Mouse (Mus musculus) urinary bladder, postnatal 25 days (tissue): ENCODE measurements around the gene Veph1.
A peak's percentile ranks its signal among the peaks of the same experiment; 100 is the strongest.

Source experiments
- DNase-seq: peaks from one replicate; pipeline ENCODE4 v3.0.0; 2022; ENCODE audit warnings: low spot score

Veph1 gene

DNA sequence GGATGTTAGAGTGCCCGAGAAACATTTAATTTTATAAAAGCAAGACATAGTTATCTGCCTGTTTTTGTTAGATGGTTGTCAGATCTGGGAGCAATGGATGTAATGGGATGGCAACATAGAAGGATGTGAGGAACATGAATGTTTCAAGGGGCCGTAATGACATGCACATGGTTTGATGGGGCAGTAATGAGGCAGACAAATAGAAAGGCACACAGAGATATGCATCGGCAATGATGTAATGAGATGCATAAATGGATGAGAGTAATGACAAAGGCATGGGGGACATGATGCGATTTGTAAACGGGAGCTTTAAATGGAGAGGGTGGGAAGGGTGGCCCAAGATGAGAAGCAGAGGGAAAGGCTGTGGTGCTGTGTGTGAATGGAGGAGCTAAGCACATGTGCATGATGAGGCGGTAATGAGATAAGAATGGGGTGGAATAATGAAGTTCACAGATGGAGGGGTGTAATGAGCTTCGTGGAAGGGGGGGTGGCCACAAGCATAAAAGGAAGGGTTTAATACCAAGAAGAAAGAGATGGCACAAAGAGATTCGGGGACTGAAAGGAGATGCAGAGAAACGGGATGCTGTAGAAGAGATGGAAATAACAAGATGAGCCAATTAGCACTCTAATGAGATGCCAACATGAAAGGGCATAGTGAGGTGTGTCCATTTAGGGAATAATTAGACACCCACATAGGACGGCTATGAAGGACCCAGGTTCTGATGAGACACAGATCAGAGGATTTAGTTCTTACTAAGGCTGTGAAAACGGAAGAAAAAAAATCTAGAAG lies 194.6 kb downstream of the Veph1 start:
- DNase-seq, result no peak

DNA sequence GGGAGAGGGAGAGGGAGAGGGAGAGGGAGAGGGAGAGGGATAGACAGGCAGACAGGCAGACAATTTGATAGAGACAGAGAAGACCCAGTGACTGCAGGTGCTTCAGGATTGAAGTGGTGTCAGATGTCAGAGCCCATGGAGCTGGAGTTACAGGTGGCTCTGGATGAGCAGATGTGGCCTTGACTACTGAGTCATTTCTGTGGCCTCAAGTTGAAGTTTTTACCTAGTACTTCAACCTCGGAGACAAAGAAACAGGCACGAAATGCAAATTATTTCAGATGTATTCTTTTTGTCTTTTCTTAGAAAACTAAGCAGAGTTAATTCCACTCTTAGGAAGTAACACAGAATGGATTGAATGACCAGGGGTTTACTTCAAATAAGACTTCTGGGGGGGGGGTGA lies 195.6 kb downstream of the Veph1 start:
- DNase-seq, result no peak

DNA sequence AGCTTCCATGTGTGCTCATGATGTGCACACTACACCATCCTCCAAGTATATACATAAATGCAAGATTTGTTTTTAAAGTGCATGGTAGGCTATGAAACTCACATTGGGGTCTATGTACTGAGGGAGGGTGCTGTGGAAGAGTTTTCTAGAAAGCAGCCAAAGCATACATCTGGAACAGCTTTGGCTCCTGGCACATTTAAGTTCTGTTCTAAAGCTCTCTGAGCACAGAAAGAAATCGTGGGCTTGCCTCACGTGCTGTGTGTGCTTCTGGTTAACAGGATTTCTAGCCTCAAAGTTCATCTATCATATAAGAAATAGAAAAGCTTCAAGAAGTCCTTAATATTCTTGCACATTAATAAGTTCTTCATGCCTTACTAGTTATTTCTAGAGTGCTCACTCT lies 204.9 kb downstream of the Veph1 start:
- no peak for DNase-seq

DNA sequence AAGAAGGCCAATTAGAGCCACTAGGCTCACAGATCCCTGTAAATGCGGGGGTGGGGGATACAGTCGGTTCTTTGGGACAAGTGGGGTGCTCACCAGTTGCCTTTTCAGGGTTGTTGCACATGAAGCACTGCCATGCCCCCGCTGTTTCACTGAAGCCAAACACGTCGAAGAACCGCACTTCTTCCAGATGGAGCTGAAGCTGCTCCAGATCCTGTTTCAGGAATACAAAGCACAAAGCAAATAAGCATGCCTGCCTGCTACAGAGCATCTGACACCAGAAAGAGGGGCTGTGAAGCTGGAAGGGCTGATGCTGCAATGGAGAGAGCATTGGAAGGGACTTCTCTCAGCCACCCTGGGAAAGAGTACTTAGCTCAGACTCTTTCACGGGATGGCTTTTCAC lies 209.0 kb downstream of the Veph1 start:
- no peak for DNase-seq

DNA sequence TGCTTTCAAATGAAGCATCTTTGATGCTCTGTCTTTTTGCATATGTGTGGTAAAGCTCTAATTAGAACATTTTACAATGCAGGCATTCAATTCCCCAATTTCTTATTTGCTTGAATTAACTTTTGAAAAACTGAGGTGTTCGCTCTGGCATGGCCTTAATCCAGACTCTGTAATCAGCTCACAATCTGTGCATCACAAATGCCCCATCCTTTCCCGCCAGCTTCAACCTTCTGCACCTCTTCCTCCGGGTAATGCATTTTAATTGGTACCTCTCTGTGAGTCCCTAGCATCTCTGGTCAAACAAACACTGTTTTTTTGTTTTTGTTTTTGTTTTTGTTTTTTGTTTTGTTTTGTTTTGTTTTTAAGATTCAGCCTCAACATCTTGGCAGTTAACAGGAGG lies 212.8 kb downstream of the Veph1 start:
- DNase-seq, result no peak

DNA sequence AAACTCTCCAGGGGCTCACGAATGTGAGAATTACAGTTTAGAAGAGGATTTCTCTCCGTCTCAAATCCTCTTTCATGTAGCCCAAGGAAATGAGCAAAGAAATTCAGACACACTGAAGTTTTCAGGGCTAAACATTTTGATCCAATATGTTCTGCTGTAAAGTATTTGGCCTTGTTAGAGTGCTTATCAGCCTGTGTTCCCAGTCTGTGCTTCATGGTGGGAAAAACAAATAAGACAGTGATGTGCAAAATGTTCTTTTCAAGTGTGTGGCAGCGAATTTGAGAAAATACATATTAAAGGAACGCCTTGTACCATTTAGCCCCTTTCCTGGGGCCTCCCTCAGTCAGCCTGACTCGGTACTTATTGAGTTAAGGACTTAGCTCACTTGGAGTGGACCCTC lies 213.2 kb downstream of the Veph1 start:
- no peak for DNase-seq

DNA sequence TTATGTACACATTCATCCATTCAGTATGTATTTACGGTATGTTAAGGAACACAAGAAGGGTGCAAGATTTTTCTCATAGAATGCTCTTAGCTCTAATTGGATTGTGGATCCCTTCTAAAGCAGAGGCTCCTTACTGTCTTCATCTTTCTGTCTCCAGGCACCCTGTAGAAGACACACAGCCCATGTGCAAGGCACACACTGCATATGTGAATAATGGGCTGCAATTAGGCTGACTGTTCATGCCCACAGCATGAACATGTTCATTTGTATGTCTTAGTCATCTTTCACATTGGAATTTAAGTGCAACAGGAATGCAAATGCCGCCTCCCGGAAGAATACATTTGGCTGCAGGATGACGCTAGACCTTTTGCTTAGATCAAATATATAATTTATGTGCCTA lies 213.7 kb downstream of the Veph1 start:
- DNase-seq, result no peak

DNA sequence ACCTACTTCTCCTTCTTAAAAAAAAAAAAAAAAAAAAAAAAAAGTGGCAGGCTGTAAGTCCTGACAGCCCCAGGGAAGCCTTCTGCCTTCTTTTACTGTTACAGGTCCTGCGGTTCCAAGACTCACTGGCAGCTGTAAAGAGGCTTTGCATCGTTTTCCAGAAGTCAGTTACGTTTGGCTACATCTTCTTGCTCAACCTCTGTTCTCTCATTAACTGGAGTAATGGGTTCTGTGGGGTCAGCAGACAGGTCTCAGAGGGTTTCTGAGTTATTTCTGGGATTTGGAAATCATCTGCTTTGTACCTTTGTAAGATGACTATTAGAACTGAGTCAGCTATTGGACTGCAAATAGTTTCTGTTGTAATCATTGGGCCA lies 215.3 kb downstream of the Veph1 start:
- DNase-seq, result no peak

DNA sequence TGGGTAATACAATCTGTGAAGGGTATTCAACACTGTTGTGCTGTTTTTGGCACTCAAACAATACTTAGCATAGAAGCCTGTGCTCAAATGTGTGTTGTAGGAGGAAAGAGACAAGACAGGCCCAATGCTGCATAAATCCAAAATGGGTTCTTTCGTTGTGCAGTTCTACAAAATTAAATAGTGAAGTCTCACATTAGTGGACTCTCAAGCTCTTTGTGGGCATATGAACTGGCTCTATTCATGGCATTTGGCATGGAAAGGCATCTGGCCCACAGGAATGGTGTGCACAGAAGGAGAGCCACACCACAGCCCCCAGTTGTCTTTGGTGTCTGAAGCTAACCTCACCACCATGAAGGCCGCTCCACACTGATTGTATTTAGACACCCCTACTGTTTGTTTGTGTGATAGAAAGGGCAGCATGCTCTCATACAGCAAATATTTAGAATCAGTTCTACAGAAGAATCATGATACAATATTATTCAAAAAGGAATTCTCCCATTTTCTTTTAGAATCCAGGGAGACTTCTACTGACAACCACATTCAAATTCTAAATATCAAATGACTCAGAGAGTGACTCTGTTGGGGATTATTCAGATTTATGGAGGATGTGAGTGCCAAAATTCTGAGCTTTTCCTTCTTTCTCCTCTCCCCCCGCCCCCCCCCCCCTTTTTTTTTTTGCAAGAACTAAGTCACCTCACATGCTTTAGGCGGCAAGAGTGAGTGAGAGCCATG lies 215.8 kb downstream of the Veph1 start:
- DNase-seq, result no peak

DNA sequence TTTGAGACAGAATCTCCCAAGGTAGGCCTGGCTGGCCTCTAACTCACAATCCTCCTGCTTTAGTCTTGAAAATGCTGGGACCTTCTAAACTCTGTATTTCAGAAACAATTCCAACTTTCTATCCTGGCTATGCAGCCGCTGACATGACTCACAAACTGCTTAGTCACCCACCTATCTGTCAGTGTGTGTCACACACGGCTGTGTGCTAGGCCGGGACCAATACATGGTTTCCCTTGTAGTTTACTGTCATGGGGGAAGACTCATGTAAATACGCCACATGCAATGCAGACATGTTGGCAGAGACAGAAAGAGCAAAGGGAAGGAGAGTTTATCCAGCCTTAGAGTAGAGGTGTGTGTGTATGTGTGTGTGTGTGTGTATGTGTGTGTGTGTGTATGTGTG lies 216.8 kb downstream of the Veph1 start:
- DNase-seq, result no peak

DNA sequence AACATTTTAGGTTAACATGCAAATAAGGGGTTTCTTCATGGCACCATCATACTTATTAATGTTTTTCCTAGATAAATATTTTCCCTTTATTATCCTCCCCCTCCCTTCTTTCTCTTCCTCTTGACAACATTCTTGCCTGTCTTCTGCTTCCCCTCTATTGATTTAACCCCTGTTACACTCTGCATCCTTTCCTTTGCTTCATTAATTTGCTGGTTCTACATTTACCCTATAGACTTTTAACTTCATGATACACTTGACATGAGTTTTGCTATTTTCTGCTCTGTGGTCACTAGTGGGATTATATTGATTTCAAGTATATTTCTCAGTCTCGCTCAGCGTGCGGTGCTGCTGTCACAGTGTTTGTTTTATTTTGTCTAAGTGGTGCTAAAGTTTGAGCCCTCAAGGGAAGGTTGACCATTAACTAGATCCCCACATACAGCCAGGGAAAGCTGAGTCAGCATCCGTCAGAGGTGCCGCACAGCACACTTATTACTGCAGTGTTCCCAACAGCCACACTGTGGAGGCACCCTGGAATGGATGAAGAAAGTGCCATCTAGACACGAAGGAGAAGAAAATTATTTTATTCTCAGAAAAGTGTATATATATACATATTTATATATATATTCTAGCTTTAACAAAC lies 217.6 kb downstream of the Veph1 start:
- no peak for DNase-seq

DNA sequence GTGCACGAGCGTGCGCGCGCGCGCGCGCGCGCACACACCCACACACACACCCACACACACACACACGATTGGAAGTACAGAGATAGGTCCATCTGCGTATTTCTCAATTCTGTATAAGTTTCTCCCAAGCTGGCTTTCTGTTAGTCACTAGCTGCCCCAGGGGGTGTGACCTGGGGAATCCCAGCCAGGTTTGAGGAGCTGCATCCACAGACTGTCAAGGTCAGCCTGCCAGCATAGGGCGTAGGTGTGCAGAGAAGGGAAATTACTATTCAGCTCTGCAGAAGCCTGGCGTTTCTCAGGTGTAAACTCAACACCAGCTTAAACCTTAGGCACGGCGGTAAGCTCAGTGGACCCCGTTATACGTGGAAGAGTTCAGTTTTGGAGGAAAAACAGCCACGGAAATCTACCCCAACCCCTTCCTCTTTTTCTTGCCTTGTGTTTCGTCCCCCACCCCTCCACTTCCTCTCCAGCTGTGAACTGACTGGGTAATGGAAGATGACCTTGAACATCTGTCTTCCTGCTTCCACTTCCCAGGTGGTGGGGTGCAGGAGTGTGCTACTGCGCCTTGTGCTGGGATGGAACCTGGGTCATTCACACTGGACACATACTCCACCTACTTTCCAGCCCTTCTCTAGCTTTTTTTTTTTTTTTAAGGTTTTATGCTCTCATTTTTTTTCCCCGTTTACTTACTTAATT lies 218.5 kb downstream of the Veph1 start:
- DNase-seq, result peak; percentile 23

DNA sequence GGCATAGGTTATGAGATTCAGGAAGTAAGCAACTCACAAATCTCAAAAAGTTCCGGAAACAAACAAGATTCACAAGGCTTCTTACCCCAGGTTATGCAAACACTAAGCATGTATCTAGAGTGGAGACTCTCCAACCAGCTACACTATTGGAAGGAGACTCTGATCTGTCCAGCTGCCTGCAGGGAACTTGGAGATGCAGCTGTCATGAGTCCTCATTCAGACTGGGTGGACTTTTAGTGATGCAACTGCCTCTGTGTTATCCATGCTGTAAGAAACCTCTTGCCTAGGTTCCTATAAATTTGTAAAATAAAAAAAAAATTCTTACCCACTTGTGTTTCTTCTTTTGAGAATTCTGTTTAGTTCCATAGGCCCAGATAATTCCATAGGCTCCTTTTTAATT lies 226.4 kb downstream of the Veph1 start:
- no peak for DNase-seq

DNA sequence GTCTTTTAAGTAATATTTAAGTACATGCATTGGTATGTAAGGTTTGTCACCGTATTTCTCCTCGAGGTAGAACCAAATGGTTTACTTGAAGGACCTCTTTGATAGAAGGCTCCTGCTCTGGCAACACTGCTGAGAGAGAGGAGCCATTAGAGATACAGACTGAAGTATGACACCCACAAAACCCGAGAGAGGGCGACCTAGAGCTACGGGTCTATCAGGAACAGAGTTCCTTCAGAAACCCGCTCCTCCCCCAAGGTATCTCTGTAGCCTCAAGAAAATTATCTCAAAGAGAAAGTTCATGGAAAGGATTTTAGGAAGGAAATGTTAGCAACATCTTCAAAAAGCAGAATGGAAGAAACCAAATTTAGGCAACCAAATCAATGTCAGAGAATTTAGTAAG lies 232.8 kb downstream of the Veph1 start:
- no peak for DNase-seq

DNA sequence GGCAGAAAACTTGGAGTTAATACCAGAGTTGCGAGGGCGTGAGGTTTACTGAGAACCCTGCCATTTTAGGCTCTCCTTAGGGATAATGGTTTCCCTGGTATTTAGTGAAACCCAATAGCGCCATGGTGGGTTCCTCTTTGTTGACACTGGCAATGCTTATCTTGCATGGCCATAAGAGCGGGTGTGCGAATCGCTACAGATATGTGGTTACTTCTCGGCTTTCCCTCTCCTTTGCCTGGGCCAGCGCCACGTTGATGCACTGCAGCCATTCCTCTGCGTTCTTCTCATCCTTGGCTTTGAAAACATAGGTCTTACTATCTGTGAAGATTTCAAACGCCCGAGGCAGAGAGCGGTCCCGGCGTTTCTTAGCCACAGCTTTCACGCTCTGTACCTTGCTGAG lies 239.7 kb downstream of the Veph1 start:
- no peak for DNase-seq

DNA sequence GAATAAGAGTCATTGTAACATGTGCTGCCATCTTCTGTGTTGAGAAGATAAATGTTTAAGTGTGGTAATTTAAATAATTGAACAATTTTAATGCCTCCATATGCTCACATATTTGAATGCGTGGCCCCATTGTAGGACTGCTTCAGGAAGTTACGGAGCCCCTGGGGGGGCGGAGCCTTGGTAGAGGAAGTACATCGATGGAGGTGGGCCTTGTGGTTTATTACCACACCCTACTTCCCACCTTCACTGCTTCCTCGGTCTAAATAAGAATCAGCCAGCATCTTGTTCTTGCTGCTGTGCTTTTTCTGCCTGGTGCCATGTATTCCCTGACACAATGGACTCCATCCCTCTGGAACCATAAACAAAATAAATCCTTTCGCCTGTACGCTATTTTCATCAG lies 241.0 kb downstream of the Veph1 start:
- no peak for DNase-seq

DNA sequence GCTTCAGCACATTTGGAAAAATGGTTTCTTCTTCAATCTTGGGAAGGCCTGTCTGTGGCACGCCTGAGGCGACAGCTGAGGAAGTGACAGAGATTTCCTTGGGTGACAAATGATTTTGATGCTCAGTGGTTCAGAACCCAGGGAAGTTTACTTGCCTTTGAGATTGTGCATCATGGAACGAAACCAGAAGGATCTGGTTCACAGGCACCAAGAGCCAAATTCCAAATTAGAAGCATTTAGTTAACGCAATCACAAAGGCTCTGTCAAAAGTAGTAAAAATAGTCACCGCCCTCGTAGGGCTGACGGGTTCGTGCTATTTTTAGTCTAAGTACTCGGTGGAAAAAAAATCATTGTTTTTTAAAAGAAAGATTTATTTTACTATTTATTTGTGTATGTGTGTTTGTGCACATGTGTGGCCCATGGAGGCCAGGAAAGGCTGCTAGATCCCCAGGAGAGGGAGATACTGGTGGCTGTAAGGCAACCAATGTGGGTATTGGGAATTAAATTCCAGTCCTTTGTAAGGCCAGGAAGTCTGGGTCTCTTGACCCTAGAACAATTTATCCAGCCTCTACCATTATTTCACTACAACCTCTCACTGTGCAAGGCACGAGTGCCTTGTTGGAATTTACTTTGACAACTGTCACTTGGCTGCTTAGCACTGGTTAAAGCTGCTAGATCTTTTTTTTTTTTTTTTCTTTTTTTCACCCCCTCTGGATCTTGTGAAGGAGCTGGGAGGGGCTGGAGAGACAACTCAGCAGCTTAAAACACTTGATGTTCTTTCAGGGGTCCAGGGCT lies 246.3 kb downstream of the Veph1 start:
- DNase-seq, result no peak

DNA sequence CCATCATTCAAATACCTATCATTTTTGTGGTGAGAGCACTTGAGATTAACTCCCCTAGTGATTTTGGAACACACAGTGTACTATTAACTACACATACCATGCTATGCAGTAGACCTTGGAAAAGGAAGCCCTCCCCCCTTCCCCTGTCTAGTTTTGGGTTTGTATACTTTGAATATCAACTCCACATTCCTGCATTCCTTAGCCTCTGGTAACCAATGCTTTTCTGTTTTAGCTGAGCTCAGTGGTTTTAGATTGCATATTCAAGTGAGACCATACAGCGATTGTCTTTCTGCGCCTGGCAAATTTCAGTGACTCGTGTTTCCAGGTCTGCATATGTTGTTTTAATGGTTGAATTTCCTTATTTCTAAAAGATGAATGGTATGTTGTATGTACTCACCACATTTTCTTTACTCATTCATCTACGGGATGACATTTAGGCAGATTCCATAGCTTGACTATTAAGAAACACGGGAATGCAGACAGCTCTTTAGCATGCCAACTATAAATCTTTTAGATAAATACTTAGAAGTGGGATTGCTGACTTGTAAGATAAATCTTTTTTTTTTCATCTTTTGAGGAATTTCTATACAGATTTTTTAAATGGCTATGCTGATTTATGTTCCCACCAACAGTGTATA lies 255.7 kb downstream of the Veph1 start:
- DNase-seq, result no peak

DNA sequence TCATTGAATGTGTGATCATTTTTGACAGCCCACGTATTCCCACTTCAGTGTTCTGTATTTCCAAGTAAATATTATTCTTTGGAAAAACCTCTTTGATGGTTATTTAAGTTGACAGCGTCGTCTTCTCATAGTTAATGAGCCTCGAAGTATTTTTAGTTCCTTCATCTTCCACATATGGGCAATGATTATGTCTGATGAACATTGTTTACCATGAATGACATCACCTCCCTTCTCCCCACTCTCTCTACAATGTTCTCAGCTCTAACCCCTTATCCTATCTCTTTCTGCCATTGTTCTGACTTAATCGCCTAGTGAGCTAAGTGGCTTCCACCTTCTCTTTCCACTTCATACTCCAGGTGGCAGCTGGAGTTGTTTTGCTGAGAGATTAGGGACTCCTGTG lies 261.4 kb downstream of the Veph1 start:
- DNase-seq, result no peak

DNA sequence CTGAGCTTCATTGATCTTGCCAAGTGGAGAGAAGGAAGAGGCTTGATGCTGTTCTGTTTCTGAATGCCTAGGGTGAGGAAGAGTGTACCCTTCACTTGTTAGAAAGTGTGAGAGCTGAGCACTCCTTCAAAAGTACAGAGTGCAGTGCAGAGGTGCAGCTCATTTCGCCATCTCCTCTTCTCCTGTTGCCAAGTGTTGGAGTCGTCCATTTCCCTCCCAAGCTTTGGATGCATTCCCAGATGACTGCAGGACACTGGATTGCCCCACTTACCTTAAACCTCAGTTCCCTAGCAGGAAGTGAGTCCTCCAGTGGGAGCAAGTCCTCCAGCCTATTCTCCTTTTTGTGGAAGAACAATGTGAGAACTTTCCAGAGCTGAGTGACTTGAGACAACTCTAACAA lies 263.3 kb downstream of the Veph1 start:
- no peak for DNase-seq

DNA sequence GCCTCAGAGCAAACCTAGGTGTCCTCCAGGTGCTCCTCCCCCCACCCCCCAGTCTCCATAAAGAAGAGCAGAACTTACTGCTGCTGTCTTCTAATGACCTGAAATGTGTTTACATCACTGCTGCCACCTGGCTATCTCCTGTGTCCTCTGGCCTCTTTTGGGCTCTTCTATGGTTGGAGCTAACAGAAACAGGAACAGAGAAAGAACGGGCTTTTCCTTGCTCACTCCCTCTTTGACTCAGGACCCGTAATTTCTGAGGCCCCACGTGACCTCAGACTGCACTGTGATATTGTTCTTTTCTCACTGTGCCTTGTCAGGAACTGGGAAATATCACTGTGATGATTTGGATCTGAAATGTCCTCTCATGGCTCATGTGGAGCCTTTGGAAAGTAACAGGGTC lies 271.2 kb downstream of the Veph1 start:
- no peak for DNase-seq
